Mouse (Mus musculus): ENCODE measurements around the gene Tmem11. TPM values are rescaled to one million over a fixed set of nuclear protein-coding genes. Genes with fewer than 3 reads are reported as not detected.
A peak's percentile ranks its signal among the peaks of the same experiment; 100 is the strongest.

Gene Tmem11
- total RNA-seq, 2 experiments from 2014 or later, result 47.8 to 55.9 TPM

GRCm38 (mm10) chr11:60830433-60831052 is 48.5 kb downstream of the Tmem11 start, which contains the start of gene Dhrs7b:
Dhrs7b (plus strand) TSS chr11:60830631.
- peak; percentile 68 to 75 for DNase-seq (ENCODE audit: low spot score in 2 of 2)

GRCm38 (mm10) chr11:60828903-60829302 is 50.2 kb downstream of the Tmem11 start:
- no peak for DNase-seq (ENCODE audit: low spot score in 2 of 2)

GRCm38 (mm10) chr11:60827241-60827945 is 51.7 kb downstream of the Tmem11 start:
- DNase-seq (ENCODE audit: low spot score in 2 of 2), result no peak

GRCm38 (mm10) chr11:60826700-60827099 is 52.4 kb downstream of the Tmem11 start:
- DNase-seq (ENCODE audit: low spot score in 2 of 2), result no peak

- no peak for DNase-seq (ENCODE audit: low spot score in 2 of 2)
Observed at GRCm38 (mm10) chr11:60825191-60825590, 53.9 kb downstream of the Tmem11 start.

GRCm38 (mm10) chr11:60823771-60824170 is 55.3 kb downstream of the Tmem11 start:
- DNase-seq (ENCODE audit: low spot score in 2 of 2), result no peak

GRCm38 (mm10) chr11:60816398-60816797 is 62.7 kb downstream of the Tmem11 start:
- DNase-seq (ENCODE audit: low spot score in 2 of 2), result no peak

Other genes with a start within 250 kb of the Tmem11 start
- 10 to 100 TPM; 19.2 to 22.6 TPM for gene Llgl1, start 179.5 kb downstream of the Tmem11 start, total RNA-seq (2021)
- gene Flii, start 152.0 kb downstream of the Tmem11 start, total RNA-seq (2021), result 100 to 1,000 TPM; 145 to 174 TPM
- 10 to 100 TPM; 27.0 to 32.3 TPM for gene Mief2, start 150.9 kb downstream of the Tmem11 start, total RNA-seq (2021)
- gene Top3a, start 101.9 kb downstream of the Tmem11 start, total RNA-seq (2021), result 1 to 10 TPM; 5.9 to 7.7 TPM
- gene Smcr8, start 101.7 kb downstream of the Tmem11 start, total RNA-seq (2021), result 10 to 100 TPM; 26.9 to 28.4 TPM
- 10 to 100 TPM; 21.4 to 81.1 TPM for gene Shmt1, start 67.6 kb downstream of the Tmem11 start, total RNA-seq (2021)
- gene Dhrs7b, start 48.6 kb downstream of the Tmem11 start, total RNA-seq (2021), result 10 to 100 TPM; 44.3 to 54.0 TPM
- 10 to 100 TPM; 21.6 to 22.9 TPM for gene Natd1, start 35.5 kb upstream of the Tmem11 start, total RNA-seq (2021)
- gene Map2k3, start 52.8 kb upstream of the Tmem11 start, total RNA-seq (2021), result 100 to 1,000 TPM in 1 of 2 experiments, 10 to 100 TPM in 1; 71.7 to 116 TPM
- gene Kcnj12, start 143.3 kb upstream of the Tmem11 start, total RNA-seq (2021), result 1 to 10 TPM; 2.1 to 2.8 TPM
- under 1 TPM; 0.50 to 0.70 TPM for gene Tnfrsf13b, start 247.5 kb upstream of the Tmem11 start, total RNA-seq (2021)

All from adrenal gland, adult 18-20 months (tissue).